Mouse (Mus musculus) subcutaneous adipose tissue, adult 2 months (tissue): ENCODE measurements around the gene Rbm4b. TPM values are rescaled to one million over a fixed set of nuclear protein-coding genes. Genes with fewer than 3 reads are reported as not detected.

Experiments used
- polyA plus RNA-seq: library from polyadenylated mRNA; depleted of rRNA; stranded (reverse); fragments of >200 nt; gene quantifications from 2 replicates; pipeline ENCODE4 v1.2.3, GENCODE M21; 2012; ENCODE audit warnings: low replicate concordance; rRNA removed

Gene Rbm4b
- polyA plus RNA-seq: 6.8 and 14.3 TPM in 2 replicates

GRCm38 (mm10) chr19:4756193-4756911 is at the start of gene Rbm4b:
TSS of gene Rbm4b (plus strand) at chr19:4756497.

GRCm38 (mm10) chr19:4711098-4711600 is 45.1 kb upstream of the Rbm4b start, which contains the start of gene Sptbn2:
TSS of gene Sptbn2 (plus strand) at chr19:4711167.

GRCm38 (mm10) chr19:4793831-4794422 is 37.6 kb downstream of the Rbm4b start, which contains the start of gene Rbm4:
TSS of gene Rbm4 (minus strand) at chr19:4793901.

GRCm38 (mm10) chr19:4811063-4811908 is 55.0 kb downstream of the Rbm4b start, which contains the start of the genes Gm21992 and Rbm14:
TSS of gene Gm21992 (minus strand) at chr19:4811612.
TSS of gene Rbm14 (minus strand) at chr19:4811634.

Other genes starting within 250 kb of the Rbm4b start
- gene Pcx, start 246.0 kb upstream of the Rbm4b start, polyA plus RNA-seq: 576 and 645 TPM in 2 replicates
- gene Lrfn4, start 140.8 kb upstream of the Rbm4b start, polyA plus RNA-seq: 3.6 and 42.6 TPM in 2 replicates
- gene Rce1, start 130.9 kb upstream of the Rbm4b start, polyA plus RNA-seq: 54.7 and 99.8 TPM in 2 replicates
- gene Gm960, start 57.8 kb upstream of the Rbm4b start, polyA plus RNA-seq: 0.30 and 1.2 TPM in 2 replicates
- 0.06 and 2.2 TPM in 2 replicates for gene Sptbn2, start 45.3 kb upstream of the Rbm4b start, polyA plus RNA-seq
- gene Rbm4, start 37.4 kb downstream of the Rbm4b start, polyA plus RNA-seq: 29.6 and 56.3 TPM in 2 replicates
- gene Gm21992, start 55.1 kb downstream of the Rbm4b start, polyA plus RNA-seq: 11.3 and 18.0 TPM in 2 replicates
- gene Rbm14, start 55.1 kb downstream of the Rbm4b start, polyA plus RNA-seq: 27.1 and 47.6 TPM in 2 replicates
- gene Ccs, start 82.8 kb downstream of the Rbm4b start, polyA plus RNA-seq: 46.5 and 55.3 TPM in 2 replicates
- 0.13 and 0.16 TPM in 2 replicates for gene Ccdc87, start 82.9 kb downstream of the Rbm4b start, polyA plus RNA-seq
- 105 and 179 TPM in 2 replicates for gene Ctsf, start 98.6 kb downstream of the Rbm4b start, polyA plus RNA-seq
- 1.5 and 1.6 TPM in 2 replicates for gene Actn3, start 121.4 kb downstream of the Rbm4b start, polyA plus RNA-seq
- 28.3 and 28.8 TPM in 2 replicates for gene Zdhhc24, start 122.2 kb downstream of the Rbm4b start, polyA plus RNA-seq
- 4.1 and 7.4 TPM in 2 replicates for gene Bbs1, start 150.1 kb downstream of the Rbm4b start, polyA plus RNA-seq
- 75.1 and 132 TPM in 2 replicates for gene Dpp3, start 171.8 kb downstream of the Rbm4b start, polyA plus RNA-seq
- 5.9 and 11.0 TPM in 2 replicates for gene Peli3, start 186.6 kb downstream of the Rbm4b start, polyA plus RNA-seq
- 32.2 and 40.6 TPM in 2 replicates for gene Mrpl11, start 205.7 kb downstream of the Rbm4b start, polyA plus RNA-seq
- 1.3 and 12.3 TPM in 2 replicates for gene Npas4, start 233.8 kb downstream of the Rbm4b start, polyA plus RNA-seq